Mouse (Mus musculus) hindbrain, embryonic 16.5 days (tissue): Measurements from ENCODE around the gene Mettl27. TPM values are rescaled to one million over a fixed set of nuclear protein-coding genes. Genes with fewer than 3 reads are reported as not detected.

Source experiments
- ATAC-seq: fragments of 200-750 bp; cut with Nextera tagmentation; 2 replicates; pipeline ENCODE4 v1.8.0; 2017; ENCODE audit warnings: moderate TSS enrichment, moderate library complexity
- H3K27ac ChIP-seq: fragments of 300-500 bp; sonication (generic); 2 replicates; pipeline ENCODE4 v1.5.1; 2014; ENCODE audit warnings: low read depth, mild to moderate bottlenecking, control low read depth, low read length, moderate library complexity
- H3K27me3 ChIP-seq: fragments of 300-500 bp; sonication (generic); replicated peaks from 2 replicates; pipeline ENCODE4 v1.6.1; 2014; ENCODE audit warnings: low read length; ENCODE audit not compliant: control insufficient read depth, insufficient read depth
- H3K36me3 ChIP-seq: fragments of 300-500 bp; sonication (generic); 2 replicates; pipeline ENCODE4 v1.6.1; 2014; ENCODE audit warnings: mild to moderate bottlenecking, low read length, moderate library complexity, mixed read lengths; ENCODE audit not compliant: control insufficient read depth, insufficient read depth
- H3K4me1 ChIP-seq: fragments of 300-500 bp; sonication (generic); 2 replicates; pipeline ENCODE4 v1.6.1; 2014; ENCODE audit warnings: low read depth, low read length; ENCODE audit not compliant: control insufficient read depth, insufficient read depth
- H3K4me2 ChIP-seq: fragments of 300-500 bp; sonication (generic); 2 replicates; pipeline ENCODE4 v1.6.1; 2014; ENCODE audit warnings: mild to moderate bottlenecking, low read length, control low read depth, moderate library complexity
- H3K4me3 ChIP-seq: fragments of 300-500 bp; sonication (generic); 2 replicates; pipeline ENCODE4 v1.5.1; 2014; ENCODE audit warnings: mild to moderate bottlenecking, low read length, control low read depth, moderate library complexity
- H3K9ac ChIP-seq: fragments of 300-500 bp; sonication (generic); 2 replicates; pipeline ENCODE4 v1.6.1; 2014; ENCODE audit warnings: low read depth, mild to moderate bottlenecking, control low read depth, low read length, moderate library complexity
- H3K9me3 ChIP-seq: fragments of 300-500 bp; sonication (generic); 2 replicates; pipeline ENCODE4 v1.6.1; 2014; ENCODE audit warnings: mild to moderate bottlenecking, low read length, moderate library complexity; ENCODE audit not compliant: control insufficient read depth
- WGBS: fragments of 180-500 bp; shearing (Covaris S2); extraction: QIAGEN DNeasy Blood & Tissue Kit; methylation state at CpG from one replicate; pipeline ENCODE4 v1.1.7; 2014; 5-methylcytosine and 5-hydroxymethylcytosine counted together
- polyA plus RNA-seq: library from polyadenylated mRNA; unstranded; fragments of >200 nt; fragmentation: Nextera tagmentation; extraction: Ambion mirVana; gene quantifications from 2 replicates; pipeline ENCODE4 v1.2.1, GENCODE M21; 2015

Gene Mettl27
- polyA plus RNA-seq, 1 experiment from 2014 or later = 7.0 TPM

GRCm38 (mm10) chr5:134973526-134973925 is 41.4 kb downstream of the Mettl27 start:
- H3K27ac ChIP-seq = no peak overlapping the region
- H3K9ac ChIP-seq = no peak overlapping the region
- no peak for ATAC-seq
- no peaks in the 10 kb centered on the region for H3K9me3 ChIP-seq
- no peak overlapping the region for H3K4me2 ChIP-seq
- no peak overlapping the region for H3K4me3 ChIP-seq
- H3K27me3 ChIP-seq = no peaks in the 10 kb centered on the region
- H3K36me3 ChIP-seq = no peaks in the 10 kb centered on the region
- no peaks in the 10 kb centered on the region for H3K4me1 ChIP-seq
- WGBS = 89% methylated on average over 7 of the region's 7 CpGs

DNA sequence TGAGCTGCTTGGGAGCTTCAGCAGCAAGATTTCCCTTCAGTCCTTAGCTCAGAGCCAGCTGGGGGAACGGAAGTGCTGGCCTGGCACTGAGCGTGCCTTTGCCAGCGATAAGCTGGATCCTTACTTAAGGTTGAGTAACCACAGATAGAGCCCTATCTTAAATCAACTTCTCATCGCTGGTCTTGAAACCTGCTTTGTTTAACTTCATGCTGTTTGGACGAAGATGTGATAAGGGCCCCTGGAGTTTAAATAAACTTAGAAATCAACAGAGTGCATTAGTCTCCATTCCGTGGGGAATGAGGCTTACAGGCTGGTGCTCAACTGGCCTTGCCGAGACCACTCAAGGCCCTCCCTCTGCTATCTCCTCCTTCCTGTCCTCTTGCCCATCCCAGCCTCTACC is 42.1 kb downstream of the Mettl27 start:
- WGBS = 61% methylated on average over 7 of the region's 7 CpGs
- no peaks in the 10 kb centered on the region for H3K9me3 ChIP-seq

DNA sequence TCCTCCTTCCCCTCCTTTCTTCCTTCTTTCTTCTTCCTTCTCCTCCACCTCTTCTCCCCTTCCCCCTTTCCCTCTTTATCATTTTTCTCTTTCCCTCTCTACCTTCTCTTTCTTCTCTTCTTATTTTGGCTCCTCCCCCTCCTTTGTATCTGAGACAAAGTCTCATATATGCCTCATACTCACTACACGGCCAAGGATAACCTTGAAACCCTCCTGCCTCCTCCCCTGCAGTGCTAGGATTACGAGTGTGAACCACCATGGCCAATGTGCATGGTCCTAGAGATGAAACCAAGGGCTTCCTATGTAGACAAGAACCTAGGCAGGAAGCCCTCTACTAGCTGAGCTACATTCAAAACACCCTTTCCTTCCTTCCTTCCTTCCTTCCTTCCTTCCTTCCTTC is 42.8 kb downstream of the Mettl27 start:
- Histone ChIP-seq H3K4me3 (no peak overlapping the region), H3K4me1 (no peaks in the 10 kb centered on the region), H3K36me3 (no peaks in the 10 kb centered on the region), H3K9ac (no peak overlapping the region), H3K27ac (no peak overlapping the region), H3K4me2 (no peak overlapping the region), H3K27me3 (no peaks in the 10 kb centered on the region), H3K9me3 (no peaks in the 10 kb centered on the region)
- WGBS = 51% methylated on average over 2 of the region's 2 CpGs
- no peak for ATAC-seq

More for the DNA sequence above, 42.1 kb downstream of the Mettl27 start:
- Histone ChIP-seq H3K4me1 (no peaks in the 10 kb centered on the region), H3K27me3 (no peaks in the 10 kb centered on the region), H3K4me3 (no peak overlapping the region), H3K36me3 (no peaks in the 10 kb centered on the region), H3K4me2 (no peak overlapping the region), H3K27ac (no peak overlapping the region), H3K9ac (no peak overlapping the region)
- no peak for ATAC-seq

DNA sequence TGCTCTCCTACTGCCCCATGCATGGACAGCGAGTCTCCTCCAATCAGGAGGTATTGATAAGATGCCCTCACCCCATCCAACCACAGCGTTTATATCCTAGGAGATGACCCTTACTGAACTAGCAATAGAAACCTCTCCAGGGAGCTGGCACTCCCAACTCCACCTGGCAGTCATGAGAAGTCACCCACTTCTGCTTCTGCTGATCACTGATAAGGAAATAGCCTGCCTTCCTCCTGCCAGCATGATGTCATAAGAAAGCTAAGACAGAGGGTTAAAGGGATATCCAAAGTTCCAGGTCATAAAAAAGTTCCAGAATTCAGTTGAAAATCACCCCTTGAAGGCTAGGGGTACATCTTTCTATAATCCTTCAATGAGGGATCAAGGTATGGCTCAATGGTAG is 44.0 kb downstream of the Mettl27 start:
- H3K27me3 ChIP-seq = no peaks in the 10 kb centered on the region
- no peak overlapping the region for H3K27ac ChIP-seq
- H3K9me3 ChIP-seq = no peaks in the 10 kb centered on the region
- H3K4me2 ChIP-seq = no peak overlapping the region
- H3K9ac ChIP-seq = no peak overlapping the region
- H3K4me1 ChIP-seq = no peaks in the 10 kb centered on the region
- H3K4me3 ChIP-seq = no peak overlapping the region
- no peak for ATAC-seq
- WGBS = 92% methylated on average over 2 of the region's 2 CpGs
- H3K36me3 ChIP-seq = no peaks in the 10 kb centered on the region

- no peak for ATAC-seq
- Histone ChIP-seq H3K4me2 (no peak overlapping the region), H3K4me1 (no peaks in the 10 kb centered on the region), H3K27me3 (no peaks in the 10 kb centered on the region), H3K27ac (no peak overlapping the region), H3K4me3 (no peak overlapping the region), H3K9ac (no peak overlapping the region), H3K9me3 (no peaks in the 10 kb centered on the region), H3K36me3 (no peaks in the 10 kb centered on the region)
- 87% methylated on average over 14 of the region's 14 CpGs for WGBS
Observed at GRCm38 (mm10) chr5:134976577-134977250, 44.5 kb downstream of the Mettl27 start.

- Histone ChIP-seq H3K9me3 (no peaks in the 10 kb centered on the region), H3K27me3 (no peaks in the 10 kb centered on the region), H3K4me1 (no peaks in the 10 kb centered on the region), H3K9ac (no peak overlapping the region), H3K4me3 (no peak overlapping the region), H3K36me3 (no peaks in the 10 kb centered on the region), H3K27ac (no peak overlapping the region), H3K4me2 (no peak overlapping the region)
- no peak for ATAC-seq
- WGBS = 88% methylated on average over 4 of the region's 4 CpGs
Observed at GRCm38 (mm10) chr5:134977837-134978236, 45.7 kb downstream of the Mettl27 start.

DNA sequence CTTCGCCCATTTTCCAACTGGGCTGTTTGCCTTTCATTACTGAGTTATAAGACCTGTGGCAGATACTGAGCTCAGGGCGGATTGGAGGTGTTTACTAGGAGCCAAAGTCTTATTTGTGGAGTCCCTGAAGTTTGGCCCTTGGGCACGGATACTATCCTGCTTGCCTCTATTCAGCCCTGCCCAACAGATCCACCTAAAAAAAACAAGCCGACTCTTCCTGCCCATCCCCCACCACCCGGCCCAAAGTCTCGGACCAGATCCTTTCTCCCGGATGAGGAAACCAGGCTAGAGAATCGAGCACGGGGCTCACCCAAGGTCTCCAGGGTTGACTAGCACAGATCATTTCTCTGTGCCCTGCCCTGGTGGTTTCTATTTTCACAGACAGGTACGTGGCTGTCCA is 49.0 kb downstream of the Mettl27 start:
- WGBS = 67% methylated on average over 10 of the region's 10 CpGs
- H3K27me3 ChIP-seq = peaks cover 14% of the 10 kb centered on the region
- H3K9me3 ChIP-seq = no peaks in the 10 kb centered on the region
- no peaks in the 10 kb centered on the region for H3K36me3 ChIP-seq
- H3K4me2 ChIP-seq = no peak overlapping the region
- H3K9ac ChIP-seq = no peak overlapping the region
- no peak for ATAC-seq
- H3K27ac ChIP-seq = no peak overlapping the region
- peaks cover 6% of the 10 kb centered on the region for H3K4me1 ChIP-seq
- H3K4me3 ChIP-seq = no peak overlapping the region

GRCm38 (mm10) chr5:134983111-134983510 is 50.9 kb downstream of the Mettl27 start:
- Histone ChIP-seq H3K9me3 (no peaks in the 10 kb centered on the region), H3K36me3 (no peaks in the 10 kb centered on the region), H3K27ac (no peak overlapping the region), H3K9ac (no peak overlapping the region), H3K4me2 (no peak overlapping the region), H3K4me3 (no peak overlapping the region), H3K4me1 (peaks cover 11% of the 10 kb centered on the region), H3K27me3 (peaks cover 33% of the 10 kb centered on the region)
- ATAC-seq = no peak
- 100% methylated on average over 1 of the region's 1 CpGs for WGBS

GRCm38 (mm10) chr5:134983771-134984170 is 51.6 kb downstream of the Mettl27 start:
- 9% methylated on average over 3 of the region's 3 CpGs for WGBS
- H3K9ac ChIP-seq = no peak overlapping the region
- ATAC-seq = no peak

More at GRCm38 (mm10) chr5:134983771-134984170, 51.6 kb downstream of the Mettl27 start:
- no peak overlapping the region for H3K4me3 ChIP-seq
- no peaks in the 10 kb centered on the region for H3K36me3 ChIP-seq
- H3K27me3 ChIP-seq = peaks cover 37% of the 10 kb centered on the region
- no peak overlapping the region for H3K4me2 ChIP-seq
- peaks cover 11% of the 10 kb centered on the region for H3K4me1 ChIP-seq
- no peaks in the 10 kb centered on the region for H3K9me3 ChIP-seq
- H3K27ac ChIP-seq = no peak overlapping the region
